Mouse (Mus musculus): Measurements from ENCODE around the gene Pkd1.

The Pkd1 gene

DNA sequence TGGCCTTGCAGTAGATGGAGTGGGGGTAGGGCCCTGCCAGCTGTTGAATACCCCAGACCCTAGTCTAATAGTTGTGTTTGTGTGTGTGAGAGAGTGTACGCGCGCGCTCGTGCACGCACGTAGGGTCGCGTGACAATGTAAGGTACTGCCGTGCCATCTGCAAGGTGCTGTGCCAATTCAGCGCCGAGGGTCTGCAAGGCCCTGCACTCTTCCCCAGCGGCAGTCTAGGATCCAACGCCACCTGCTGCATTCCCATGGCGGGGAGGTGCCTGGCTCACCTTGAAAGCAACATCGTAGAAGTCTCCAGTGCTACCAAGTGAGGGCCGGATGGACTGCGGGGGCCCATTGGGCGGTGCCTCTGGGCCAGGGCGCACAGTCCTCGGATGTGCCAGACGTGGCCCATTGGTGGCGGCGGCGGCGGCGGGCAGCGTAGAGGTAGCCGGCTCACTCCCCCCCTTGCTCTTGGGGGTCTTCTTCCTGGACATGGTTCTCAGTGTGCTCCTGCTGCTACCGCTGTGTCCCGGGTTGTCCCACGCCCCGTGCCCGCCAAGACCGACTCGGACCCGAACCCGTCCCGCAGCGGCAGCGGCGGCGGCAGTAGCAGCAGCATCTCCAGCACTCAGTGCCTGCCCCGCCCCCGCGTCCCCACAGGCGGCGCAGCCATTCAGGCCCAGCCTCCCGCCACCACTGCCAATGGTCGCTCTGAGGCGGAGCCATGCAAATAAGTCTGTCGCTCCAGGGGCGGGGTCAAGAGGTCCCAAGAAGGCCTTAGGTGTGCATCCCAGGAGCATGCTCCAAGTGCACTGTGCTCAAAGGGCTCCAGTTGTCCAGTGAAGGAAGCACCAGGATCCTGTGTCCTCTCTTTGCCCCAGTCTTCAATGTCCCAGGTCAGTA, 16.3 kb upstream of the Pkd1 start:
- DNase-seq (ENCODE audit: low spot score in 2 of 2) = peak; percentile 74 to 80

DNA sequence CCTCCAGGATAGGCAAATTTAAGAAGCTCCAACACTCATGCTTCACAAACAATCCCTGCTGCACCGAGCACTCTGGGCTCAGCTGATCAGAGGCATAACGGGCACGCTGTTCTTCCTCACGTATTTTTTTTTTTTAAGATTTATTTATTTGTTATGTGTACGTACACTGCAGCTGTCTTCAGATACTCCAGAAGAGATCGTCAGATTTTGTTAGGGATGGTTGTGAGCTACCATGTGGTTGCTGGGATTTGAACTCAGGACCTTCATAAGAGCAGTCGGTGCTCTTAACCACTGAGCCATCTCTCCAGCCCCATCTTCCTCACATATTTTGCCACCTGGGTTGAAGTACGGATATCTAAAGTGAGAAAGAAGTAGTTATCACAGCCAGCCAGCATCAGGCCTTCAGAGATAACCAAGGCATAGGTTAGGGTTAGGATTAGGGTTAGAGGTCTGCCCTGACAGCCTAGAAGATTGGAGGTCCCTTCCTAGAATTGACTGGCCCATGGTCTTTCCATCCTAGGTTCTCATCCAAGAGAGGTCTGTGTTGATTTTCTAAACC, 15.4 kb upstream of the Pkd1 start, which contains the start of gene Rab26:
Gene Rab26 (minus strand): TSS at position 51 of the 559 bp plus-strand sequence.
- DNase-seq (ENCODE audit: low spot score in 2 of 2) = no peak

DNA sequence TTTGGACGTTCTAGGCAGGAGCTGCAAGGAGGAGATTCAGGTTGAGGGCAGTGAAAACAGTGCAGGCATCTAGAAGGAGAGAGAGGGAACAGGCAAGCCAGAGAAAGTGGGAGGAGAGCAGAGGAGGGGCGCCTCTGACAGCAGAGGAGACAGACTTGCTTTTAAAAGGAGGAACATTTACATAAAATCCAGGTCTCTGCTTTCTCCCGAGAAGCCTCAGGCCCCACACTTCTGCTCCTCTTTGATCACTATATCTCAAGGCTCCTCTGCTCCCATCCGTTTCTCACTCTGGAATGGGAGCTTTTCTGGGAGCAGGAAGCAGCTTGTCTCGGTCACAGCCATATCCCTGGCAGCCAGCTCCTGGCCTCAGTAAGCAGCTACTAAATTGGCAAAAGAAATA, 14.3 kb upstream of the Pkd1 start:
- no peak for DNase-seq (ENCODE audit: low spot score in 2 of 2)

DNA sequence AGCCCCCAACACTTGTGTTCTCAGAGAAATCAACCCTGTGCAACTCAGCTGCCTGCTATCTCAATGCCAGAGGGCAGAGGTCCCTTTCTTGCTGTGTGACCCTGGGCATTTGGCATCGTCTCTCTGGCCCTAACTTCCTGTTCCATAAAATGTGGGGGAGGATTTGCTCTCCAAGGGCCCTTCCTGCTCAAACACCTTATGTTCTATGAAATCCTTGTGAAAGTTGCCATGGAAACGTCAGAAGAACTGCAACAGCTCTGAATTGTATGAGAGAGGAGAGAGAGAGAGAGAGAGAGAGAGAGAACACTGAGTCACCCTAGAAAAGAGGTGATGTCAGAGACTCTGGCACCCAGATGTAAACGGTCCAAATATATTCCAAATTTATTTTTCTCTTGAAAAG, 12.1 kb upstream of the Pkd1 start:
- DNase-seq (ENCODE audit: low spot score in 2 of 2) = no peak

DNA sequence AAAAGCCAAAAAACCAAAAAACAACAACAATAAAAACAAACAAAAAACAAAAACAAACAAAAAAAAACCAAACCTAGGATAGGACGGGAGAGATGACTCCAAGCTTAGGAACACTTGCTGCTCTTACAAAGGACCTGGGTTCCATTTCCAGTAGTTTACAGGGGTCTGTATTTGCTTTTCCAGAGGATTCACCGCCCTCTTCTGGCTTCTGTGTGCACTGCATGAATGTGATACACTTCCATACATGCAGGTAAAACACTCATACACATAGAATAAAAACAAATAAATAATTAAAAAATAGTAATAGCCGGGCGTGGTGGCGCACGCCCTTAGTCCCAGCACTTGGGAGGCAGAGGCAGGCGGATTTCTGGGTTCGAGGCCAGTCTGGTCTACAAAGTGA, 10.7 kb upstream of the Pkd1 start:
- DNase-seq (ENCODE audit: low spot score in 2 of 2) = peak in 1 of 2 experiments; percentile 47

DNA sequence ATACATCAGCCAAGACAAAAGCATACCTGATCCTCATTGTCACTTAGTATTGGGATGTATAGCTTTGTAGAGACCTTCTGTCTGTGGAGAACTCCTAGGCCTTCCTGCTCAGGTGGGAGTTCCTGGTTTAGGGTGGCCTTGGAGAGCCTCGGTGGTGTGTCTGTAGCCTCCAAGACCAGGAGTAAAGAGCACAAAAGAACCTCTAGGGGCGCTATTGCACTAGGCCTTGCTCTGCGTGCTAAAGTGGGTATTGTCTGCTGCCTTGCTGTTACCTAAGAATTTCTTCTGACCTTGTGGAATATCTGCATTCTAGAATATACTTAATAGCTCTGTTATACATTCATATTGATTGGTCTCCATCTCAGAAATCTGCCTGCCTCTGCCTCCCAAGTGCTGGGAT, 9.3 kb upstream of the Pkd1 start:
- peak in 1 of 2 experiments; percentile 54 for DNase-seq (ENCODE audit: low spot score in 2 of 2)

DNA sequence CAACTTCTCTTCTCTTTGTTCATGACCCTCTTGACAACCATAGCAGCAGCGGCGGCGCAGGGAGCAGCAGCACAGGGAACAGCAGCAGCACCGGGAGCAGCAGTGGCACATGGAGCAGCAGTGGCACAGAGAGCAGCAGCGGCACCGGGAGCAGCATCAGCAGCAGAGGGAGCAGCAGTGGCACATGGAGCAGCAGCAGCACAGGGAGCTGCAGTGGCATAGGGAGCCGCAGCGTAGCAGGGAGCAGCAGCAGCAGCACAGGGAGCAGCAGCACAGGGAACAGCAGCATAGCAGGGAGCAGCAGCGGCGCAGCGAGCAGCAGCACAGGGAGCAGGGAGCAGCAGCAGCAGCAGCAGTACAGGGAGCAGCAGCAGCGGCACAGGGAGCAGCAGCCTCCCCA, 5.0 kb upstream of the Pkd1 start:
- no peak for DNase-seq (ENCODE audit: low spot score in 2 of 2)

DNA sequence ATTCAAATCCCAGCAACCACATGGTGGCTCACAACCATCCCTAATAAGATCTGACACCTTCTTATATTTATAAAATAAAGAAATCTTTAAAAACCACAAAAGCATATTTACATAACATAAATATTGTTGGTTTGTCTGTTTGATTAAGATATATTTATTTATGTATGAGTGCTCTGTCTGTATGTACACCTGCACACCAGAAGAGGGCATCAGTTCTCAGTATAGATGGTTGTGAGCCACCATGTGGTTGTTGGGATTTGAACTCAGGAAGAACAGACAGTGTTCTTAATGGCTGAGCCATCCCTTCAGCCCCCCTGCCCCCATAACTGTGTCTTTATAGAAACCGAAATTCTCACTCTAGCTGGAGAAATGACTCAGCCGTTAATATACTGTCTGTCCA, 4.4 kb upstream of the Pkd1 start:
- DNase-seq (ENCODE audit: low spot score in 2 of 2) = no peak

DNA sequence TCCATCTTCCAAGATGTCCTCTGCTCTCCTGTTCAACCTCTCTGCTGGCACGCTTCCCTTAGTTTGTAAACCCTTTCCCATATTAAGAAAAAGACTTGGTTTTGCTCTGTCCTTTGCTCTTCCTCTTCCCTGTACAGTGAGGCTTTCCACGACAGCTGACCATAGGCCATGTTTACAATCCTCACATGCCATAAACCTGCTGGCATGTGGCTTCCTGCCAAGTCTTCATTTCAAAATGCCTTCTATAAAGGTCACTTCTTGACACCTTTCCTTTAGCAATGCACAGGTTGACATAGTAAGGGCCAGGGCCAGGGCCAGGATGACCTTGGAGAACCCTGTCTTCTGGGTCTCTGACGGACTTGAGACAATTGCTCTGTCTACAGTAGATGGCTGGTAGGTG, 3.4 kb upstream of the Pkd1 start:
- DNase-seq (ENCODE audit: low spot score in 2 of 2) = no peak

DNA sequence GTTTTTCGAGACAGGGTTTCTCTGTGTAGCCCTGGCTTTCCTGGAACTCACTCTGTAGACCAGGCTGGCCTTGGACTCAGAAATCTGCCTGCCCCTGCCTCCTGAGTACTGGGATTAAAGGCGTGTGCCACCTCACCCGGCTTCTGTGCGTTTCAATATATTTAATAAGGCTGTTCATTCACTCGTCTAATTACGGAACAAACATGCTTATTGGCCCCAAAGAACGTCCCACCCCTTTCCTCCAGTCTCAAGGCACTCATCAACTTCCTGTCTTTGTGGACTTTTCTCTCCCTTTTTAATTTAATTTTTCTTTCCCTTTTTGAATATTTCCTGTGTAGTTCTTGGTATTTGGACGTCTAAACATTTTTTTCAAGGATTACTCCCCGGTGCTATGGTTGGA, 1.2 kb upstream of the Pkd1 start:
- no peak for DNase-seq (ENCODE audit: low spot score in 2 of 2)

DNA sequence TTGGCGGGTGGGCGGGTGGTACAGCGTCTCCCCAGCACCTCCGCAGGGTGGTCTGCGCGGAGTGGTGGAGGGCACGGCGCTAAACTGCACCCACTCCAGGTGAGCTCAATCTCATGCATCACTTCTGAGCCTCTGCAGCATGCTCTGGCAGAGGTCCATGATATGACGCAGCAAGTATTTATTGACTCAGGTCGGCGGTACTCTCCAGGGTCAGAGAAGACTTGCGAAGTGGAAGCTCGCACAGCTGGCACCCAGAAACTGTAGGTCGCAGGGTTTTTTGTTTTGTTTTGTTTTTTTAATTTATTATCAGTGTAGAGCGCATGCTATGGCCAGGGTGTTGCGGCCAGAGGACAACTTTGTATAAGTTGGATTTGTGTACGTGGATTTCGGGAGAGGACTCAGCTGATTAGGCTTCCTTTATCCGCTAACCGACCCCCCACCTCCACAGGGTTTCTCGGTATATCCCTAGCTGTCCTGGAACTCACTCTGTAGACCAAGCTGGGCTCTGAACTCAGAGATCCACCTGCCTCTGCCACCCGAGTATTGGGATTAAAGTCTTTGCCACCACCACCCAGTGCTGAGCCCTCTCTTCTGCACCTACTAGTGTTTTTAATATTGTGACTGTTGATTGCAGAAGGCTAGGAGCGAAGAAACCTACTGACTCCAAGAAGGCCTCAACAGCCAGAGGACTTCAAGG, 565 bp upstream of the Pkd1 start:
- peak; percentile 36 to 65 for DNase-seq (ENCODE audit: low spot score in 2 of 2)

DNA sequence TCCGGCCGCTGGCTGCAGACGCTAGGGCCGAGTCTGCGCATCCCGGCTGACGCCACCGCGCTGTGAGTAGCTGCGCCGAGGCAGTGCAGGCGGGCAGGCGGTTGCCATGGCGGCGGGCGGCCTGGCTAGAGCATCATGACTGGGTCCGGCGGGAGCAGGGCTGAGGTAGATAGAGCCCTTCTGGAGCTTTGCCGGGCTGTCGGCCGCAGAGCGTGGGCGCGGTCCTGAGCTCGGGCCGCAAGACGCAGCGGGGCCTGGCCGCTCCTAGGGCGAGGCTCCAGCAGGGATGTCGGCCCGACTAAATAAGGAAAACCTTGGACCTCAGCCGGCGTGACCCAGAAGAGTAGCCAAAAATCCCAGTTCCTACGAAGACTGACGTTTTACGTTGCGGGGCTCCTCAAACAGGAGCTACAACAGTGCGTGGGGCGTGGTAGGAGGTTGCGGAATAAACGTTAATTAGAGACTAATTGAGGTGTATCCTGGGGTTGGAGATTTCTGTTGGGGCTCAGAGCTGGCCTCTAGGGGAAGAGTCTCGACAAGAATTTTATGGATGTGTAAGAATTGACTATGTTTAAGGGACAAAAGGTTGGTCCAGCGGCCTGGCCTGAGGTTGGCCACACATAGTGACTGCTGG, 899 bp downstream of the Pkd1 start:
- peak; percentile 57 to 66 for DNase-seq (ENCODE audit: low spot score in 2 of 2)

DNA sequence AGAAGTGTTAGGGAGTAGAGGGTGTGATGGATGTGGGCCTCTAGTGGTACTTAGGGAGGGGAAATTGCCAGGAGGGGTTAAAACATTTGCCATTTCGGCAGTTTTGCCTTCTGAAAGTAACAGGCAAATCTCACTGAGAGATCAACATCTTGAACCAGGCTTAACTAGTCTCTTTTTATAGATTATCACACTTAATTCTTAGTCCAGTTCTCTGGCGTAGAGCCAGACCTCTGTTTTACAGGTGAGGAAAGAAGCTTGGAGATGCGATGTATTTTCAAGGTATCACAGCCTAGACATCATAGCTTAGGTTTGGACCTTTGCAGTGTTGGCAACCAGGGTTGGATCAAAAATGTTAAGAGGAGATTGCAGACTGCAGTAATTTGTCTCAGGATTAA, 1.4 kb downstream of the Pkd1 start:
- no peak for DNase-seq (ENCODE audit: low spot score in 2 of 2)

DNA sequence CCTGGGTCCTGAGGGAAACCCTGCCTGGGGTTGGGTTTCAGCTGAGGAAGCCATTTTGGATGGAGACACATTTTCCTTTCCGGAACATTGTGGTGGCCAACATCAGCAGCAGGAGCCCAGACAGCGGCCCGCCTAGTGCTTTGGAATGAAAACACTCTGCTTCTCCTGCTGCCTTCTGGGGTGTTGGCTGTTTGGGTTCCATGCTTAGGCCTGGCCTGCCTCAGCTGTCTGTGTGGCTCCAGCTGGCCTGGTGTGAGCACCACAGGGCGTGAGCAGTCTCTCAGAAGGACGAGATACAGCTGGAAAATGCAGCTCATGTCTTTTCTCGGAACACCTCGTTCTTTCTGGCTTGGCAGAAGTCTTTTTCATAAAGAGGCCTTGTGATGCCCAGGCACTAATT, 7.5 kb downstream of the Pkd1 start:
- DNase-seq (ENCODE audit: low spot score in 2 of 2) = no peak

DNA sequence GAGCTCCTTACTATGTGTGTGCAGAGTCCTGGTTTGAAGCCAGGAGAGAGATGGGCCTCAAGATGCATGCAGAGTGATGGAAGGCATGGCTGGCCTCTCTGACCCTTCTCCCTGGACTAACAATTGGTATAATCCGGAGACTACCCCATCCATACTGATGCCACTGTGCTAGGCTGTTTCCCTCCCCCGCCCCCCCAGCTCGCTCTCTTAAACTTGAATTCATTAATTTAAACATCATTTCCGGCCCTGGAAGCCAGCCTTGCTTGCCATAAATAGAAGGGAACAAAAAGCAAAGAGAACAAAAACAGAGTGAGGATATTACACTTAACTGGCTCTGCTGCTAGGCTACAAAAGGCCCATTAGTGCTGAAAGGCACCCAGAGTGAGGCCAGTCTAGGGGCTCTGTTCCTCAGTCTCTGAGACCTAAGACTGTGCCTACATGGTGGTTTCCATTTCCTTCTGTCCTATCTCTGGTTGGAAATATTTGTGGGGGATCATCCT, 9.0 kb downstream of the Pkd1 start:
- no peak for DNase-seq (ENCODE audit: low spot score in 2 of 2)

DNA sequence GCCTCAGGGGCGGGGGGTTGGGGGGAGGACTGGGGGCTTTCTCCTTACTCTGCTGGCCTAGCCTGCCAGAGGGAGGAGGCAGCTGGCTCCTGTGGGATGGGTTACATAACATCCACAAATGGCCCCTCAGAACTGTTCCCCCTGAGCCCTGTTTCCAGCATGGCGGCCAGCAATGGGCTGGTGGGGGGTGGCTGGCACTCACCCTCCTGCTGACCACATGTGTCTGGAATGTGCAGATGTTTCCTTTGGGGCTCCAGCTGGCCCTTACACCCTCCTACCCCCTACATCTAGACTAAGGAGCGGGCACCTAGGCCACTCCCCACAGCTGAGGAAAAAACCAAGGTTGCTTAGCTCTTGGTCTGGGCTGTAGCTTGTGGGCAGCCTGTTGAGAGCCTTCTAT, 9.5 kb downstream of the Pkd1 start:
- no peak for DNase-seq (ENCODE audit: low spot score in 2 of 2)

DNA sequence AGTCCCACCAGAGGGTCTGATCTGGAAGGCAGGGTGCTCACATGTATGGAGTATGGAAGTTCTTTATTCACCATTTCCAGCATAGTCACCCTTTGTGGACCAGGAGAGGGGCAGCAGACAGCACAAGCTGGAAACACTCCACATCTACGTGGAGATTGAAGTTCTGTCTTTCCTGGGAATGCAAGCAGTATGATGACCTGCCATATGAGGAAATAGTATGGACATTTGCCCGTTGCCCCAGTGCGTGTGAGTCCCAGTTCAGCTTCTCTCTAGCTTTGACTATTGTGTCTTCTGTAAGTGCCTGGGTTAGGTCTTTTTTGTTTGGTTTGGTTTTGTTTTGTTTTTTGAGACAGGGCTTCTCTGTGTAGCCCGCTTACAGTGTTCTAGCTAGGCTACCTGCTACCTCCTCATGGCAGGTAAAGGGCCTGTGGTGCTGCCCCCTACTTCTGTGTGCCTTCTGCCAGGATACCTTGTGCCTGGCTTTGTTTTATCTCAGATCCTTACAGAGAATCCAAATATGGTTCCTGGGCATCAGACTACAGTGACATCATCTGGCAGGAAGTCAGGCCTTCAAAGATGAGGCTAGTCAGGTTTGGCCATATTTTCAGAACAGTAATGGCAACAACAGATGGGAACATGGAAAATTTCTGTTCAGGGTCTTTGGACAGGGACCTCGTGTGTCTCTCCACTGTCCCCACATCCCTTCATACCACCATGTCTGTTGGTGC, 10.8 kb downstream of the Pkd1 start:
- DNase-seq (ENCODE audit: low spot score in 2 of 2) = no peak

DNA sequence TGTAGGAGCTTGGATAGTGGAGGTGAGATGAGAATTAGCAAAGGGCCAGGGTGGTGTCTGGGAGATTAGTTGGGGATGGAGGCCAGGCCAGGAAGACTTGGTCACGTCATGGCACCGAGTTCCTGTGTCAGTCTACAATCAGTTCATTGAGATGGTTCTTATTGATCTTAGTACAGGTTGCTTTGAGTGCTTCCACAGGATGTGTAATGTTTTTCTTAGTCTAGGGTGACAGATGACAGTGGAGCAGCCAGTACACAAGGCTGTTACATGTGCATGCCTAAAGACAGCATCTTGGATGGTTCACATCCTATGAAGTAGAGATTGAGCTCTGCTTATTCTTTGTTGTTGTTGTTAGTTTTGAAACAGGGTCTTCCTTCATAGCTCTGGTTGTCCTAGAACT, 12.0 kb downstream of the Pkd1 start:
- DNase-seq (ENCODE audit: low spot score in 2 of 2) = no peak

DNA sequence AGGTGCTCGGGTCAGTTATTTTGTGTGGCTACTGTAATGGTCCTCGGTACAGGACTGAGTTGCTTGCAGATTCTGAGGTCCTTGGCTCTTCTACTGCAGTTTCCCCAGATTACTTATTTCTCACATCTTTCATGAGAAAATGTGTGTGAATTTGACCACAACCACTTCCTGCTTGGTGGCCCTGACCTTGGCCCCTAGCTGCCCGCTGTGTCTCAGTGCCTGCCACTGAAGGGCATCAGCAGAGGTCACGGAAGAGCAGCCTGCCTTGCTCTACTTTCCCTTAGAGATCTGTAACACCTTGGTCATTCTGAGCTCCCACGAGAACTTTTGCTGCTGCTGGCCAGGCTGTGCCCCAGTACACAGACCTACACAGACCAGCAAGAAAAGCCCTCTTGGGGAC, 14.0 kb downstream of the Pkd1 start:
- DNase-seq (ENCODE audit: low spot score in 2 of 2) = no peak

DNA sequence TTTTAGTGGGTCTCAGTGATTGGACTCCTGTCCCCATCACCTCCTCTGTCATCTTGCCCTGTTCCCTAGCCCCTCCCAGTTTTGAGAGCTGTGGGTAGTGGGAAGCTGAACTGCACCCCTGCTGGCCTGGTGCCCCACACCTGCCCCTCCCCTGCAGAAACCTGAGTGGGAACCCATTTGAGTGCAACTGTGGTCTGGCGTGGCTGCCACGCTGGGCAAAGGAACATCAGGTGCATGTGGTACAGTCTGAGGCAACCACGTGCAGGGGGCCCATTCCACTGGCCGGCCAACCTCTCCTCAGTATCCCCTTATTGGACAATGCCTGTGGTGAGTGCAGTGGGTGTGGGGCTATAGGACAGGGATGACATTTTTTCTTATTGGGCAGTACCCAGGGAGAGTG, 14.8 kb downstream of the Pkd1 start:
- no peak for DNase-seq (ENCODE audit: low spot score in 2 of 2)

DNA sequence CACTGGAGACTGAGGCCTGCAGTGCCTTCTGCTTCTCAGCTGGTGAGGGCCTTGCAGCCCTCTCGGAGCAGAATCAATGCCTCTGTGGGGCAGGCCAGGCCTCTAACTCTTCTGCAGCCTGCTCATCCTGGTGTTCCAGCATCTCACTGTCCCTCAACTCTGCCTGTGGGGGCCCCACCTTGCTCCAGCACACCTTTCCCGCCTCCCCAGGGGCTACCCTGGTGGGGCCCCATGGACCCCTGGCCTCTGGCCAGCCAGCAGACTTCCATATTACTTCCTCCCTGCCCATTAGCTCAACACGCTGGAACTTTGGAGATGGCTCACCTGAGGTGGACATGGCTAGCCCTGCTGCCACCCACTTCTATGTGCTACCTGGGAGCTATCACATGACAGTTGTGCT, 15.5 kb downstream of the Pkd1 start:
- no peak for DNase-seq (ENCODE audit: low spot score in 2 of 2)

DNA sequence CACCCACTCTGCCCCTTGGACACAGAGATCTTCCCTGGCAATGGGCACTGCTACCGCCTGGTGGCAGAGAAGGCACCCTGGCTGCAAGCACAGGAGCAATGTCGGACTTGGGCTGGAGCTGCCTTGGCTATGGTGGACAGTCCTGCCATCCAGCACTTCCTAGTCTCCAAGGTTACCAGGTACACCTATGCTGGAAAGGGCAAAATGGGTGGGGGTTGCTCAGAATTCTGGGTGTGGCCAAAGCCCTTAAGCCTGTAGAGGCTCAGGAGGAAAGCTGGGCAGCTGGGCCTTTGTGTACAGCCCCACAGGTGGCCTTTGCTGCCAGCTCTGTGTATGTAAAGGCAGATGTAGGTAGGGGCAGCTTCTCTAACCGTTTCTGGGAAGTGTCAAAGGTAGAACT, 16.2 kb downstream of the Pkd1 start:
- DNase-seq (ENCODE audit: low spot score in 2 of 2) = no peak

Data from spleen, postnatal 14 days (tissue).